Mouse (Mus musculus) heart, embryonic 13.5 days (tissue): ENCODE measurements around the gene H2afy2. TPM values are rescaled to one million over a fixed set of nuclear protein-coding genes. Genes with fewer than 3 reads are reported as not detected.

ENCODE experiments used
- ATAC-seq: fragments of 200-750 bp; cut with Nextera tagmentation; 2 replicates; pipeline ENCODE4 v1.8.0; 2017; ENCODE audit warnings: moderate TSS enrichment; ENCODE audit not compliant: insufficient number of reproducible peaks, low FRiP score, low TSS enrichment; ENCODE audit errors: extremely low read depth
- H3K27ac ChIP-seq: fragments of 300-500 bp; sonication (generic); replicated peaks from 2 replicates; pipeline ENCODE4 v1.5.1; 2015; ENCODE audit warnings: moderate library complexity, mild to moderate bottlenecking, inconsistent platforms
- H3K27me3 ChIP-seq: fragments of 300-500 bp; sonication (generic); replicated peaks from 2 replicates; pipeline ENCODE4 v1.6.1; 2015; ENCODE audit warnings: mild to moderate bottlenecking, inconsistent platforms
- H3K36me3 ChIP-seq: fragments of 300-500 bp; sonication (generic); 2 replicates; pipeline ENCODE4 v1.6.1; 2015; ENCODE audit warnings: mild to moderate bottlenecking, inconsistent platforms
- H3K4me1 ChIP-seq: fragments of 300-500 bp; sonication (generic); 2 replicates; pipeline ENCODE4 v1.6.1; 2015; ENCODE audit warnings: inconsistent platforms
- H3K4me2 ChIP-seq: fragments of 300-500 bp; sonication (generic); 2 replicates; pipeline ENCODE4 v1.6.1; 2015; ENCODE audit warnings: inconsistent platforms, mild to moderate bottlenecking, moderate library complexity
- H3K4me3 ChIP-seq: fragments of 300-500 bp; sonication (generic); 2 replicates; pipeline ENCODE4 v1.5.1; 2015; ENCODE audit warnings: moderate library complexity, mild to moderate bottlenecking, inconsistent platforms
- H3K9ac ChIP-seq: fragments of 300-500 bp; sonication (generic); 2 replicates; pipeline ENCODE4 v1.6.1; 2015; ENCODE audit warnings: inconsistent platforms, mild to moderate bottlenecking, moderate library complexity
- H3K9me3 ChIP-seq: fragments of 300-500 bp; sonication (generic); 2 replicates; pipeline ENCODE4 v1.6.1; 2016; ENCODE audit warnings: inconsistent platforms
- WGBS: fragments of 180-500 bp; shearing (Covaris S2); methylation state at CpG from one replicate; pipeline ENCODE4 v1.1.7; 2015; ENCODE audit warnings: mixed read lengths; 5-methylcytosine and 5-hydroxymethylcytosine counted together
- polyA plus RNA-seq: library from polyadenylated mRNA; unstranded; fragments of >200 nt; fragmentation: Nextera tagmentation; extraction: Ambion mirVana; gene quantifications from 2 replicates; pipeline ENCODE4 v1.2.1, GENCODE M21; 2015

Gene H2afy2
- polyA plus RNA-seq: 57.3 and 65.3 TPM in 2 replicates

DNA sequence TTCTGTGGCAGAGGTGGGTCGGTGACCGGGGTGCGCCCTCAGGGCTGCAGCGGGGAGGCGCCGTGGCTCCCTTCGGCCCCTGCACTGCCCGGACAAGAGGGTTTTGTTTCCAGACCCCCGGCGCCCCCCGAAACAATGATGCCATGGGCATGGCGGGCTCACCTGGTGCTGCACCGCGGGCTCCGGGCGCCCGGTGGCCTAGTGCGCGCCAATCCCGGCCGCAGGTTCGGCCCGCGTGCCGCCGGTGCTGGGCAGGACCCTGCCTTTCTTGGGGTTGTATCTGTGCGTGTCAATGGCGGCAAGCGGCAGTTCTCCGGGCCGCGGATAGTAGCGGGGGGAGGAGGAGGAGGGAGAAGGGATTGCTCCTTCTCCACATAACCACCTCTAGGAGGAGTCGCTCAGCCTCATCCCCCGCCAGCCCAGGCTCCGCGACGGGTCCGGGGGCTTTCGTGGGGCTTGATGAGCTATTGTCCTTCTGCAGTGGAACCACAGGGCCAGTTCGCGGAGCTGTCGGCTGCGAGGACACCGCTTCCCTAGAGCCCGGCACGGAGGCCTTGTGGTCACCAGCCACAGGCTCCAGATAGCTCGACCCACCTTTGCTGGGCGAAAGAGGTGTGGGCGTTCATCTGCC, at the start of gene H2afy2:
Gene H2afy2, minus strand, starts transcription at position 527 of the 631 bp plus-strand sequence.
- Histone ChIP-seq H3K27me3 (no peaks in the 10 kb centered on the region), H3K27ac (peak within 1 kb of the TSS; percentile 88), H3K4me2 (peak within 1 kb of the TSS; percentile 83), H3K9ac (peak within 1 kb of the TSS; percentile 97), H3K9me3 (no peaks in the 10 kb centered on the region), H3K4me3 (peak within 1 kb of the TSS; percentile 91), H3K4me1 (peaks cover 16% of the 10 kb centered on the region), H3K36me3 (no peaks in the 10 kb centered on the region)
- under 1% methylated on average over 50 of the region's 50 CpGs for WGBS
- ATAC-seq: peak; percentile 45

GRCm38 (mm10) chr10:61832713-61833112, 48.8 kb upstream of the H2afy2 start:
- Histone ChIP-seq H3K36me3 (no peaks in the 10 kb centered on the region), H3K27me3 (peaks cover 3% of the 10 kb centered on the region; the same call in 1 of the 2 replicates)
- 66% methylated on average over 11 of the region's 11 CpGs for WGBS

DNA sequence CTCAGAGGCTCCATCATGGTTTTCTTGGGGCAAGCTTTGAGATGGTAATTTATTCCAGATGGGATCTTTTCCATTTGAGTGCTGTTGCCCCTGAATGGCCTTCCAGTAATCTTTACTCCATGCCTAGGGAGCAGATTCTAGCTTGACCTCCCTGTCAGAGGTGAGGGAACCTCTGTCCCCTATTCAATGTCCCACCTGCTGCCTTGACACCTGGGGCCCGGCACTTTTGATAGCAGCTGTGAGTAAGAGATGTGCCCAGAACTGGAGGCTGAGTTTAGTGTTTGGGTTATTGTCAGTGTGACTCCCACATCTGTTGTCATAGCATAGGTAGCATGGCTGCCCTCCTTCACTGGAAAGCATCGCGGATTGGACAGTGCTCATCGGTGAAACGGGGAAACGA, 47.8 kb upstream of the H2afy2 start:
- Histone ChIP-seq H3K9ac (no peak overlapping the region), H3K9me3 (0 out of 2 replicates have a peak, but pooled peaks cover 3% of the 10 kb centered on the region), H3K36me3 (no peaks in the 10 kb centered on the region), H3K4me2 (no peak overlapping the region), H3K27me3 (peaks cover 3% of the 10 kb centered on the region; the same call in 1 of the 2 replicates), H3K27ac (no peak overlapping the region), H3K4me3 (no peak overlapping the region), H3K4me1 (peaks cover 18% of the 10 kb centered on the region; the same call in 1 of the 2 replicates)
- ATAC-seq: no peak
- WGBS: 83% methylated on average over 6 of the region's 6 CpGs

More at GRCm38 (mm10) chr10:61832713-61833112, 48.8 kb upstream of the H2afy2 start:
- Histone ChIP-seq H3K9ac (no peak overlapping the region), H3K4me3 (no peak overlapping the region), H3K4me1 (0 out of 2 replicates have a peak, but pooled peaks cover 8% of the 10 kb centered on the region), H3K4me2 (no peak overlapping the region), H3K27ac (no peak overlapping the region), H3K9me3 (0 out of 2 replicates have a peak, but pooled peaks cover 3% of the 10 kb centered on the region)
- no peak for ATAC-seq

DNA sequence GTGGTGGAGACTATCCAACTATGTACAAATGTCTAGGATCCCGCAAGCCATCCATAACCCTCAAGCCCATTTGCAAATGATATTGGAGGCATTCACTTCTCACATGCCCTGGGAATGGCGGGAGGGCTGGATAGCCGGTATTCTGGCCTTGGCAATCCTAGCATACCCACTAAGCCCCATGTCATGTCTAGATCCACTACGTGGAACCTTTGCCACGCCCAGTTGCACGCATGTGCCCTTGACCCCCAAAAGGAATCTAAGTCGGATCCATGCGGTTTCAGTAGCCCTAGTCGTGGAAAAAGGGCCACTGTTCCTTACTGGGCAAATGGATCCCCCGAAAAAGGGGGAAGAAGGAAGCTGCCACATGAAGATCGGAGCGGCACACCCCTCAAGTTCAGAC, 47.3 kb upstream of the H2afy2 start:
- no peaks in the 10 kb centered on the region for H3K36me3 ChIP-seq
- H3K9ac ChIP-seq: no peak overlapping the region
- peaks cover 22% of the 10 kb centered on the region; the same call in 1 of the 2 replicates for H3K4me1 ChIP-seq
- peak overlapping the region; percentile 18; the same call in 1 of the 2 replicates for H3K4me2 ChIP-seq
- H3K4me3 ChIP-seq: no peak overlapping the region
- 0 out of 2 replicates have a peak, but pooled peaks cover 3% of the 10 kb centered on the region for H3K9me3 ChIP-seq
- H3K27ac ChIP-seq: no peak overlapping the region
- ATAC-seq: no peak
- WGBS: 68% methylated on average over 12 of the region's 12 CpGs
- peaks cover 3% of the 10 kb centered on the region; the same call in 1 of the 2 replicates for H3K27me3 ChIP-seq

DNA sequence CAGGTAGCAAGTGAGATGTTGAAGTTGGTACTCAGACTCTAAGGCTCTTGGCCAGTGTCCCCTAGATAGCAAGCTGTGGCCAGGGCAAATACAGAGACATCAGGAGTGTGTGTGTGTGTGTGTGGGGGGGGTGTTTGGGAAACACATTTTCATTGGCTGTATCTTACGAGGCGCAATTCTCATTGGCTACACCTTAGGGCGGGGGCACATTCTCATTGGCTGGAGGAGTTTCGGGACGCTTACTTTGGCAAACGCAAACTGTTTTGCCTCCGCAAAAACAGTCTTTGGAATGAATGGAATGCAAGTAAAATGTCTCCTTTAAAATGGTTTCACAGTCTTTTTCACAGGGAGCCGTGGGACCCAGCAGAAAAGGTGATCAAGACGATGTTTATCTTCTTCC, 46.9 kb upstream of the H2afy2 start:
- peak overlapping the region; percentile 18; the same call in 1 of the 2 replicates for H3K4me2 ChIP-seq
- H3K4me1 ChIP-seq: peaks cover 25% of the 10 kb centered on the region; the same call in 1 of the 2 replicates
- H3K9me3 ChIP-seq: 0 out of 2 replicates have a peak, but pooled peaks cover 3% of the 10 kb centered on the region
- H3K36me3 ChIP-seq: no peaks in the 10 kb centered on the region
- no peak overlapping the region for H3K27ac ChIP-seq
- no peak overlapping the region for H3K4me3 ChIP-seq
- peaks cover 3% of the 10 kb centered on the region; the same call in 1 of the 2 replicates for H3K27me3 ChIP-seq
- WGBS: 40% methylated on average over 9 of the region's 9 CpGs
- H3K9ac ChIP-seq: no peak overlapping the region
- no peak for ATAC-seq

DNA sequence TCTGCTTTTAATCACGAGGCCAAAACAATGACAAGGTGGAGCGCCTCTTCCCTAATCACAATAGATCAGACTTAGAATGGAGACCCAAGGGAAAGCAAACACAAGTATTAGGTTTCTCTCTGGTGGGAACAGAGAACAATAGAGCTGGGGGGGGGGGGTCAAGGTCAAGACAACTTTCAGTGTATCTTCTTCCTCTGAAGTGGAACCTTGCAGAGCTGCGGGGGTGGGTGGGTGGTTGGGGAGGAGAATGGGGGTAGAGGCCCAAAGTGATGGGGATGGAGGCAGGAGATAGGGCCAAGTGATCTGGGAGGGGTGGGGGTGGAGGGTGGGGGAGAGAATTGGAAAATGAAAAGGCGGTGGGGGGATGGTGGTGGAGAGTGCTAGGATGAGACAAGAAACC, 45.1 kb upstream of the H2afy2 start:
- no peaks in the 10 kb centered on the region for H3K9me3 ChIP-seq
- no peaks in the 10 kb centered on the region for H3K36me3 ChIP-seq
- no peak overlapping the region for H3K4me2 ChIP-seq
- 57% methylated on average over 4 of the region's 4 CpGs for WGBS
- no peak overlapping the region for H3K4me3 ChIP-seq
- H3K27me3 ChIP-seq: peaks cover 3% of the 10 kb centered on the region; the same call in 1 of the 2 replicates
- H3K4me1 ChIP-seq: peaks cover 25% of the 10 kb centered on the region; the same call in 1 of the 2 replicates
- no peak overlapping the region for H3K9ac ChIP-seq
- no peak for ATAC-seq
- no peak overlapping the region for H3K27ac ChIP-seq

- Histone ChIP-seq H3K36me3 (no peaks in the 10 kb centered on the region), H3K27me3 (peaks cover 3% of the 10 kb centered on the region; the same call in 1 of the 2 replicates), H3K27ac (no peak overlapping the region), H3K9me3 (no peaks in the 10 kb centered on the region), H3K9ac (no peak overlapping the region), H3K4me3 (no peak overlapping the region), H3K4me2 (no peak overlapping the region), H3K4me1 (peaks cover 32% of the 10 kb centered on the region)
- 83% methylated on average over 32 of the region's 32 CpGs for WGBS
- ATAC-seq: no peak
These were observed 44.3 kb upstream of the H2afy2 start for GRCm38 (mm10) chr10:61827950-61828936.

DNA sequence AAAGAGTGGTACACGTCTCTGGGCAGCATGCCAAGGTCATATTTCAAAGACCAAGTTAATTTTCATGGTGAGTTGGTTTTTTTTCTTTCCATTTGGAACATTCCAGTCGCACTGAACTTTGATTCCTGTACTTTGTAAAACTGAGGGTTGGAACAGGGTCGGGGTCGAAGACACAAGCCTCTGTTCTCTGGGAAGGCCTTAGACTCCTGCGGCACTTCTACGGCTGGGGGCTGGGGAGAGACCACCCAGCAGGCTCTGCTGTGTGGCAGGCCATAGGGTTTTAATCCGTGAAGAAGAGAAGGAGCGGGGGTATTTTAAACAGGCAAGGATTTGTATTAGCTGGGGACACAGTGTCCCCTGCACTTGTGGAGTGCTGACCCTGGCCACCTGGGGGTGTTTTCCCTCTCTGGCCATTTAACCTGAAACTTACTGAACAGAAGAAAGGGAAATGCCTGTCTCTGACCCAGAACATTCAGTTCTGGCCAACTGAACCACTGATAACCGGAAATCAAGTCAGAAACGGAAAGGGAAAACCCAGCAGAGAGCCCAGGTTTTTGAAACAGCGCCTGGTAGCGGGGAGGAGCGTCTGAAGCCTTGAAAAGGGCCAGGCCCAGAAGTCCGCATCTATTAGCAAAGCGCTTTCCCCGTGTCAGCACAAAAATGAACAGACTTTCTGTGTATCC, 42.9 kb upstream of the H2afy2 start:
- peaks cover 3% of the 10 kb centered on the region; the same call in 1 of the 2 replicates for H3K27me3 ChIP-seq
- 43% methylated on average over 16 of the region's 16 CpGs for WGBS
- ATAC-seq: no peak
- H3K36me3 ChIP-seq: no peaks in the 10 kb centered on the region
- H3K4me3 ChIP-seq: no peak overlapping the region
- H3K4me1 ChIP-seq: peaks cover 32% of the 10 kb centered on the region
- H3K9ac ChIP-seq: no peak overlapping the region
- H3K4me2 ChIP-seq: no peak overlapping the region
- H3K27ac ChIP-seq: 0 out of 2 replicates have a peak overlapping the region, but pooled peaks have one; percentile 24
- H3K9me3 ChIP-seq: no peaks in the 10 kb centered on the region

GRCm38 (mm10) chr10:61825979-61826752, 42.2 kb upstream of the H2afy2 start:
- Histone ChIP-seq H3K27ac (no peak overlapping the region), H3K9ac (no peak overlapping the region), H3K27me3 (peaks cover 3% of the 10 kb centered on the region; the same call in 1 of the 2 replicates), H3K36me3 (no peaks in the 10 kb centered on the region), H3K4me2 (no peak overlapping the region), H3K4me3 (no peak overlapping the region), H3K4me1 (peaks cover 32% of the 10 kb centered on the region), H3K9me3 (no peaks in the 10 kb centered on the region)
- no peak for ATAC-seq
- 67% methylated on average over 13 of the region's 13 CpGs for WGBS

GRCm38 (mm10) chr10:61825536-61825935, 41.6 kb upstream of the H2afy2 start:
- Histone ChIP-seq H3K27me3 (peaks cover 3% of the 10 kb centered on the region; the same call in 1 of the 2 replicates), H3K4me1 (peaks cover 32% of the 10 kb centered on the region), H3K4me2 (no peak overlapping the region), H3K4me3 (no peak overlapping the region), H3K9ac (no peak overlapping the region), H3K36me3 (no peaks in the 10 kb centered on the region), H3K27ac (no peak overlapping the region), H3K9me3 (no peaks in the 10 kb centered on the region)
- 49% methylated on average over 5 of the region's 5 CpGs for WGBS
- no peak for ATAC-seq
